Mouse (Mus musculus) 416B (cell line): ENCODE data around the gene N4bp1.
A peak's percentile ranks its signal among the peaks of the same experiment; 100 is the strongest.

Experiments used
- DNase-seq: peaks from one replicate; pipeline ENCODE4 v3.0.0; 2011; ENCODE audit warnings: low read depth

N4bp1 gene

GRCm38 (mm10) chr8:86824735-86825134 lies 60.3 kb downstream of the N4bp1 start:
- no peak for DNase-seq

GRCm38 (mm10) chr8:86820756-86821201 lies 64.3 kb downstream of the N4bp1 start:
- DNase-seq: peak; percentile 75

- no peak for DNase-seq
Measured at GRCm38 (mm10) chr8:86820186-86820755, 64.8 kb downstream of the N4bp1 start.

GRCm38 (mm10) chr8:86819426-86819825 lies 65.6 kb downstream of the N4bp1 start:
- DNase-seq: peak; percentile 42

- no peak for DNase-seq
Measured at GRCm38 (mm10) chr8:86808990-86809960, 75.8 kb downstream of the N4bp1 start.

GRCm38 (mm10) chr8:86808239-86808638 lies 76.8 kb downstream of the N4bp1 start:
- DNase-seq: peak; percentile 73

- peak; percentile 22 for DNase-seq
Measured at GRCm38 (mm10) chr8:86801988-86802387, 83.1 kb downstream of the N4bp1 start.

GRCm38 (mm10) chr8:86800966-86801365 lies 84.1 kb downstream of the N4bp1 start:
- peak; percentile 65 for DNase-seq

- DNase-seq: no peak
Measured at GRCm38 (mm10) chr8:86798141-86798540, 86.9 kb downstream of the N4bp1 start.

- no peak for DNase-seq
Measured at GRCm38 (mm10) chr8:86797705-86798104, 87.4 kb downstream of the N4bp1 start.

GRCm38 (mm10) chr8:86794716-86795115 lies 90.3 kb downstream of the N4bp1 start:
- peak; percentile 23 for DNase-seq

GRCm38 (mm10) chr8:86791542-86791941 lies 93.5 kb downstream of the N4bp1 start:
- DNase-seq: no peak

GRCm38 (mm10) chr8:86789576-86789975 lies 95.5 kb downstream of the N4bp1 start:
- no peak for DNase-seq

GRCm38 (mm10) chr8:86787891-86788420 lies 97.1 kb downstream of the N4bp1 start:
- DNase-seq: no peak

- no peak for DNase-seq
Measured at GRCm38 (mm10) chr8:86786498-86786897, 98.6 kb downstream of the N4bp1 start.

GRCm38 (mm10) chr8:86781094-86781493 lies 104.0 kb downstream of the N4bp1 start:
- no peak for DNase-seq

- DNase-seq: no peak
Measured at GRCm38 (mm10) chr8:86779207-86779606, 105.9 kb downstream of the N4bp1 start.

- no peak for DNase-seq
Measured at GRCm38 (mm10) chr8:86769945-86770715, 114.9 kb downstream of the N4bp1 start.

GRCm38 (mm10) chr8:86768499-86768898 lies 116.6 kb downstream of the N4bp1 start:
- peak; percentile 76 for DNase-seq

- DNase-seq: peak; percentile 46
Measured at GRCm38 (mm10) chr8:86766548-86767211, 118.4 kb downstream of the N4bp1 start.

- no peak for DNase-seq
Measured at GRCm38 (mm10) chr8:86765669-86766068, 119.4 kb downstream of the N4bp1 start.

- no peak for DNase-seq
Measured at GRCm38 (mm10) chr8:86765155-86765554, 119.9 kb downstream of the N4bp1 start.
